Mouse (Mus musculus) heart, postnatal 36 days (tissue): ENCODE measurements at regions not wholly inside any gene's neighbourhood (a gene's known extent, or its start where the extent isn't known, plus 50 kb on each side); places are given as distances from the start of the nearest gene placed in this dataset.
"Not testable (repeated sequence)": the region's sequence is repeated elsewhere in the genome, so short reads cannot be mapped to it uniquely, and the experiment has no call there.

Experiments used
- DNase-seq, 2 experiments: peaks; one replicate each; pipeline ENCODE4 v3.0.0; 2021 to 2022
- intact Hi-C: fragments of 180-260 bp; cut with DNase I; formaldehyde crosslinking; loops from one replicate; pipeline ENCODE4 v1.15.1; 2025

- DNase-seq, intact Hi-C loops: not testable (repeated sequence)
These were observed 83.4 kb upstream of the Gm49339 start for GRCm38 (mm10) chr10:51397016-51397415.

- DNase-seq: peak; percentile 13 to 51
These were observed 75.3 kb upstream of the Gm49339 start for GRCm38 (mm10) chr10:51405141-51405540.

GRCm38 (mm10) chr10:51412795-51413194 lies 67.6 kb upstream of the Gm49339 start:
- no peak for DNase-seq
- intact Hi-C loops: no loop called here

More at GRCm38 (mm10) chr10:51405141-51405540, 75.3 kb upstream of the Gm49339 start:
- intact Hi-C loops: loop anchor here (2.0 to 10.0 kb wide), 2 partner anchors 520 to 706 kb away; no protein-coding TSS in a partner anchor

GRCm38 (mm10) chr10:51414512-51414911 lies 65.9 kb upstream of the Gm49339 start:
- no peak for DNase-seq
- intact Hi-C loops: no loop called here

- no peak for DNase-seq
- intact Hi-C loops: no loop called here
These were observed 63.7 kb upstream of the Gm49339 start for GRCm38 (mm10) chr10:51416723-51417122.

GRCm38 (mm10) chr10:51417221-51417911 lies 63.0 kb upstream of the Gm49339 start:
- DNase-seq: no peak
- intact Hi-C loops: no loop called here

GRCm38 (mm10) chr10:51418550-51418949 lies 61.9 kb upstream of the Gm49339 start:
- no peak for DNase-seq
- intact Hi-C loops: no loop called here

GRCm38 (mm10) chr10:51422501-51422900 lies 57.9 kb upstream of the Gm49339 start:
- intact Hi-C loops: no loop called here
- DNase-seq: no peak
